Mouse (Mus musculus) spleen, adult 12 weeks (tissue): ENCODE results near the gene 9130409I23Rik.
"Not testable (repeated sequence)": the region's sequence is repeated elsewhere in the genome, so short reads cannot be mapped to it uniquely, and the experiment has no call there.

Source experiments
- DNase-seq: peaks from one replicate; pipeline ENCODE4 v3.0.0; 2022; ENCODE audit warnings: low spot score

9130409I23Rik gene

GRCm38 (mm10) chr1:181035015-181035778, 15.8 kb upstream of the 9130409I23Rik start:
- not testable (repeated sequence) for DNase-seq

GRCm38 (mm10) chr1:181037623-181038022, 13.4 kb upstream of the 9130409I23Rik start:
- DNase-seq: no peak

- no peak for DNase-seq
These were observed 11.4 kb upstream of the 9130409I23Rik start for GRCm38 (mm10) chr1:181039652-181040051.

GRCm38 (mm10) chr1:181047520-181047919, 3.5 kb upstream of the 9130409I23Rik start:
- no peak for DNase-seq

GRCm38 (mm10) chr1:181049328-181049842, 1.7 kb upstream of the 9130409I23Rik start:
- DNase-seq: no peak

GRCm38 (mm10) chr1:181052898-181053297, 1.9 kb downstream of the 9130409I23Rik start:
- DNase-seq: no peak

GRCm38 (mm10) chr1:181061784-181062485, 10.9 kb downstream of the 9130409I23Rik start:
- DNase-seq: no peak

- DNase-seq: no peak
These were observed 13.0 kb downstream of the 9130409I23Rik start for GRCm38 (mm10) chr1:181063991-181064390.

GRCm38 (mm10) chr1:181064648-181065047, 13.6 kb downstream of the 9130409I23Rik start:
- DNase-seq: no peak

GRCm38 (mm10) chr1:181068344-181068743, 17.3 kb downstream of the 9130409I23Rik start:
- no peak for DNase-seq

- DNase-seq: no peak
These were observed 18.6 kb downstream of the 9130409I23Rik start for GRCm38 (mm10) chr1:181069671-181070070.

GRCm38 (mm10) chr1:181073075-181073474, 22.0 kb downstream of the 9130409I23Rik start:
- no peak for DNase-seq

- DNase-seq: no peak
These were observed 33.0 kb downstream of the 9130409I23Rik start for GRCm38 (mm10) chr1:181084021-181084420.

- no peak for DNase-seq
These were observed 39.0 kb downstream of the 9130409I23Rik start for GRCm38 (mm10) chr1:181090048-181090447.
